Mouse (Mus musculus) c-Kit-negative CD71-positive TER-119-positive erythroid progenitor cells, embryonic 14.5 days (primary cell): ENCODE results near the gene Zfhx3.
A peak's percentile ranks its signal among the peaks of the same experiment; 100 is the strongest.

Experiments used
- DNase-seq: peaks from one replicate; pipeline ENCODE4 v3.0.0-alpha.2; 2013; ENCODE audit warnings: low read depth, low spot score

Gene Zfhx3

DNA sequence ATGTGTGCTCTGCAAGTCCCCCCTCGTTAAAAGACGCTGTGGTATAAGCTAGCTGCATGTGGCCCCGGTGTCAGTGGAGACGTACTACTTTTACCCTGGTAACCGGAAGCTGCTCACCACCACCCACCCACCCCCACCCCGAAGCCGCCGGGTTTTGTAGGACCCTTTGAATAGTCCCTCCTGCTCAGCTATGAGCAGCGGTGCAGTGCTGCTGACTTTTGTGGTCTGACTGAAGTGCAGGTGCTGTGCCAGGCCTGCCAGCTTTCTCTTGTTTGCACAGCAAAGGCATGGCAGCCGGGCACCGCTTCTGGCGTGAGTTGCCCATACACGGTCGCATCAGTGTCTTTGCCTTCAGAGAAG is 944.8 kb downstream of the Zfhx3 start:
- no peak for DNase-seq

GRCm38 (mm10) chr8:108887890-108888289 is 945.4 kb downstream of the Zfhx3 start:
- DNase-seq: no peak

- DNase-seq: no peak
Measured at GRCm38 (mm10) chr8:108888924-108889323, 946.5 kb downstream of the Zfhx3 start.

GRCm38 (mm10) chr8:108889406-108889805 is 947.0 kb downstream of the Zfhx3 start:
- DNase-seq: no peak

DNA sequence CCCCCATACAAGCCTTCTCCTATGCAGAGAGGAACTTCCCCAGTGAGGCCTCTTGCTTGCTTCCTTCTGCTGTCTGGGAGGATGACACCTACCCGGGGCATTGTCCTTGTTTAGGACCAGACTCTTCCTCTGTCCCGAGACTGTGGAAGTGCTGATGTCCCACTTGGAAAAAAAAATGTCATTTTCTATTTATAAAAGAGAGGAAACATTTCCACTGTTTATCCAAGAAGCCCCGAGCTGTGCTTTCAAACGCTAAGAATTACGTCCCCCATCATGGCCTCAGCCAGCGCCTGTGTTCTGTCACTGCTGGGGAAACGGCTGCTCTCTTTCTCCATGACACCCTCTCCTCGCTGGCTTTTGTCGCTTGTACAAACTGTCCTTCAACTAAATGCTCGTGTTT is 951.8 kb downstream of the Zfhx3 start:
- no peak for DNase-seq

GRCm38 (mm10) chr8:108896468-108897346 is 954.3 kb downstream of the Zfhx3 start:
- no peak for DNase-seq

- no peak for DNase-seq
Measured at GRCm38 (mm10) chr8:108897347-108898100, 955.1 kb downstream of the Zfhx3 start.

GRCm38 (mm10) chr8:108899251-108899771 is 956.9 kb downstream of the Zfhx3 start:
- no peak for DNase-seq

- DNase-seq: no peak
Measured at GRCm38 (mm10) chr8:108900541-108900940, 958.1 kb downstream of the Zfhx3 start.

DNA sequence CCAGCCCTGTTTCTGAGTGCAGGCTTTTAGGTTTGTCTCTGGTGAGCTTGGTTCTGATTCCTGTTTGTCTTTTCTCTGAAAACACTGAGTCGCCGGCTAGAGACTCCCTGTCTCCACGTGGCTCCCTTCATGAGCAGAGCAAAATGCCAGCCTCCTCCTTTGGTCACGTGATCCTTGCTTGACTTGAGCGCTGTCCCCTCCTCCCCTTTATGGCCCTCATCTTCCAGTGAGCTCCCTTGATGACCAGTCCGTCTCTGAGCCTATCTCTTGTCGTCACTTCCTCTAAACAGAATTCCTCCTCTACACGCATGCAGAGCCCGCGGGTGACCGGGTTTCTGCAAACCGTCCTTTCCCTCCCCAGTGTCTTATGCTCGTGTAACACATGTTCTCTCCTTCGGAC is 958.8 kb downstream of the Zfhx3 start:
- DNase-seq: no peak

DNA sequence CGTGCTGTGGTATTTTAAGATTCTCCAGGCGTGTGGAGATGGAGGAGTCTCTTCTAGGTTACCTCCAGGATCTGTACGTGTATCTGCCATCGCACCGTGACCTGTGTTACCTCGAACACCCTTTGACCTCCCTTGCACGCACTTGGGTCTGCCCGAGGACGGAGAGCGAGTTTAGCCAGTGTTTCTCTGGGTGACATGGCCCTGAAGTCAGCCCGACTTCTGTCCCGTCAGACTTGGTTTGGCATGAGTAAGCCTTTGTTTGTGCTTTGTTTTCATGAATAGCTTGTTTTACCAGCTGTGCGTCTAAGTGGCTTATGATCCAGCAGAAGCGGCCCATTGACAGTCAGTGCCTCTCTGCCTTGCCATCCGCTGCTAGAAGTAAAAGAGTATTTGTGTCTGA is 961.1 kb downstream of the Zfhx3 start:
- no peak for DNase-seq

GRCm38 (mm10) chr8:108904288-108904971 is 962.0 kb downstream of the Zfhx3 start:
- DNase-seq: no peak

DNA sequence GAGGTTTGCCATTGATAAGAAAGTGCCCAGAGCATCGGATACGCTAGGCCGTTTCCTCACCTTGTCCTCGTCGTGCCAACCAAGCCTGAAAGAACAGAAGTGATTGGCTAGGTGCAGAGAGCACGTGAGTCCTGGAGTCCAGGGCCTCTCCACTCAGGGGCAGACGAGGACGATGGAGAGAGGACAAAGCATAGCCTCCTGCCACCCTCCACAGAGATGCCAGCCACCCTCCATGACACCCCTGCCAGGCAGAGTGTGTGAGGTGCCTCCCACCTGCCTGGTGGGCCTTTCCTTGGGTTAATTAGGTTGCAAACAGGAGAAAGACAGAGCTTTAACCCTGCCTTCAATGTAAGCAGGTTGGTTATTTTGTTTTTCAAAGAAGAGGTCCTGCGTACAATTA is 965.6 kb downstream of the Zfhx3 start:
- no peak for DNase-seq

GRCm38 (mm10) chr8:108908540-108908939 is 966.1 kb downstream of the Zfhx3 start:
- DNase-seq: no peak

DNA sequence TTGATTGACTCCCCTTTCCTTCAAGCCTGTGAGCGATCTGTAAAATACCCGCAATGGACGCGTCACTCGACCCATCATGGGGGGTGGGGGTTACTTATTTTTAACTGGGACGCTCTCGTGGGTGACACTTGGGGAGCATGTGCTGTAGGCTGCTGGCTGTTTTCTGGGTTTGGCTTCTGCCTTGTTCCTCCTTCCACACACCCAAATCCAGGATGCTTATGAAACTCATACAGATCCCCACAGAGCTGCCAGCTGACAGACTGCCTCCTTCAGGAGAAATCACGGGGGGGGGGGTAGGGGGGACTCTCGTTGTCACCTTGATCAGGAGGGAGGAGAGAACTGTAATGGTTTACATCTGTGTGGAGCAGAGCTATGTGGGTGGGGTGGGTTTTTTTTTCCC is 966.6 kb downstream of the Zfhx3 start:
- no peak for DNase-seq

- no peak for DNase-seq
Measured at GRCm38 (mm10) chr8:108909455-108909854, 967.0 kb downstream of the Zfhx3 start.

GRCm38 (mm10) chr8:108910843-108911242 is 968.4 kb downstream of the Zfhx3 start:
- no peak for DNase-seq

DNA sequence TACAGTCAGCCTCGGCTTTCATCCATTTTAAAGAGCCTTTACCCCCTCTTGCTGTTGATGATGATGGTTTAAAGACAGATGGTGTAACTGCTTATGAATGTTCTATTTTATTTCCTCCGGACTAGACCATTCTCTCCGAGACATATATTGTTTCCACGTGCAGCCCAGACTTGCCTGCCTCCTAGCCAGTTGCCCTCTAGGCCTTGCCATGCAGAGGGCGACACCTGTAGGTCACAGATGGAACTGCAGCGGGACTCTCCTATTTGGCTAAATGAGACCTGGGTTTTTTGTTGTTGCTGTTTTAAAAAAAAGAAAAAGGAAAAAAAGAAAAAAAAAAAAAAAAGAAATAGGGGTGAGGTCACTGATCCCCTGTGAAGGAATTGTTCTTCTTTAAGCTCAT is 969.1 kb downstream of the Zfhx3 start:
- peak; percentile 8 for DNase-seq

GRCm38 (mm10) chr8:108912998-108913397 is 970.6 kb downstream of the Zfhx3 start:
- no peak for DNase-seq

DNA sequence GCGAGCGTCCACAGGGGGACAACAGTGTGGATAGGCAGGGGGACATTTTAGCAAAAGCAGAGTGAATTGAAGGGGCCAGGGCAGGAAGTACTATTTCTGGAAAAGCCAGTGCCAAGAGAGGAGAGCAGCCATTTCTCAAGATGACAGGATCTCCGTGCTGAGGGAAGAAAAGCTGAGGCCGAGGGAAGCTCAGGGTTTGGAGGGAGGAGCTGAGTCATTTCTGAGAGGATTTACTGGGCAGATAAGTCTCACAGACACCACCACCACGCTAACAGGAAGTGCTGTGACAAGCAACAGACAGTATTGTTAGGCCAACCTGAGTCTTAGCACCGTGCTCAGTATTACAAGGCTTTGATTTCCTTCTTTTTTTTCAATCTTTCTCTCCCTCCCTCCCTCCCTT is 973.0 kb downstream of the Zfhx3 start:
- no peak for DNase-seq

DNA sequence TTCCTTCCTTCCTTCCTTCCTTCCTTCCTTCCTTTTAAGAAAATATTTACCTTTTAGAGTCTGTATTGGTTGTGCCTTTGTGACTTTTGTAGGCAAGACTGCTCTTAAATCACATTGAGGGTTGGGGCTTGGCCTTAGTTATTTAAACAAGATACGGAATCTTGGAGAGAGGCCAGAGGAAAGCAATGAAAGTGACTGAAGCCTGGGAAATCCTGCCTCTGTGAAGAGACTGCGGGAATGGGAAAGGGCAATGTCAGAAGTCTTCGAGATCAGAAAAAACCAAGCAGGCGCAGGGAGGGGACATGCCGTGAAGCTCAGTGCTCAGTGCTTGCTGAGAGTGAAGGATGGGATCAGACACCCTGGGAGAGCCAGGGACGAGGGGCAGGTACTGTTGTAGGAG is 973.4 kb downstream of the Zfhx3 start:
- no peak for DNase-seq

- no peak for DNase-seq
Measured at GRCm38 (mm10) chr8:108920151-108920550, 977.7 kb downstream of the Zfhx3 start.
